Mouse (Mus musculus): ENCODE data around the gene Nipsnap2.

DNA sequence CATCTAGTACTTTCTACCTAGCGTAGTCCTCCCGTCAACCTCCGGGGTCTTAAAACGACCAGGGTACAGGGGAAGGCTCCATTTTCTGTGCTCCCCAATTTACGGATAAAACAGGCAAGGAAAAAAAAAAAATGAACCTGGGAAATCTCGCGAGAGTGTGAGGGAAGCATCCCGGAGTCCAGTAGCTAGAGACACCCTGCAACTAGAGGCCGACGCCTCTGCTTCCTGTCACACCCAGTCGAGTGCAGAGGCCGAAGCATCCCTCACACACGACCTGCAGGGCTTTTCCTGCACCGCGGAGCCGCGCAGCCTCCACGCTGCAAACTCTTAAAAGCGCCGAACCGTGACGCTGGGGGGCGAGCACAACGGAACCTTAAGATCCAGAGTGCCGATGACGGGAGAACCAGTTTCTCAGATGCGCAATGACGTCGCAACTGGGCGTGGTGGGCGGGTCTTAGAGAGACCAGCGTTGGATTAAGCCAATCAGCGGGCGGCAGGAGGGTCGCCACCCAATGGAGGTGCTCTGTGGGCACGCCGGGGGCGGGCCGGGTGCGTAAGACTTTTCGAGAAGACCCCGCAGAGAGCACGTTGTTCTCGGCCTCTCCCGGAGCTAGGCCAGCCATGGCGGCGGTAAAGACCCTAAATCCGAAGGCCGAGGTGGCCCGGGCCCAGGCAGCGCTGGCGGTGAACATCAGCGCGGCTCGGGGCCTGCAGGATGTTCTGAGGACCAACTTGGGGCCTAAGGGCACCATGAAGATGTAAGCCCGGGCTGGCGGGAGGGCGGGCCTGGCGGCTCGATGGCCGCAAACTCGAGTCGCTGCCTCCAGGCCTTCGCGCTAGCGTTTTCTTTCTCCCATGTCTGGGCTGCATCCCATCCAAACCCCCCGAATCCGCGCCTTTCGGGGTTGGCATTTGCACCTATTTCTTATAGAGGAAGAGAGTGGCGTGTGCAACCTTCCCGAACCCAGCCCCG, 62.2 kb downstream of the Nipsnap2 start, which contains the start of gene Psph:
- TF ChIP-seq CTCF (IDR thresholded peaks at IDR 0.05; ENCODE audit: low read depth), result peak; percentile 39
- peak; percentile 73 for TF ChIP-seq EP300 (IDR thresholded peaks at IDR 0.05; ENCODE audit: low read depth)
